Mouse (Mus musculus) forebrain, embryonic 16.5 days (tissue): ENCODE measurements around the gene Tmtc2. TPM values are rescaled to one million over a fixed set of nuclear protein-coding genes. Genes with fewer than 3 reads are reported as not detected.
A peak's percentile ranks its signal among the peaks of the same experiment; 100 is the strongest.

Experiments used
- ATAC-seq: fragments of 200-750 bp; cut with Nextera tagmentation; 2 replicates; pipeline ENCODE4 v1.8.0; 2017; ENCODE audit warnings: mild to moderate bottlenecking, moderate library complexity
- H3K27ac ChIP-seq: fragments of 300-500 bp; sonication (generic); 2 replicates; pipeline ENCODE4 v1.5.1; 2014; ENCODE audit warnings: low read length, control low read depth
- H3K27me3 ChIP-seq: fragments of 300-500 bp; sonication (generic); replicated peaks from 2 replicates; pipeline ENCODE4 v1.6.1; 2014; ENCODE audit warnings: low read length; ENCODE audit not compliant: control insufficient read depth, insufficient read depth
- H3K36me3 ChIP-seq: fragments of 300-500 bp; sonication (generic); 2 replicates; pipeline ENCODE4 v1.6.1; 2014; ENCODE audit not compliant: control insufficient read depth, insufficient read depth
- H3K4me1 ChIP-seq: fragments of 300-500 bp; sonication (generic); replicated peaks from 2 replicates; pipeline ENCODE4 v1.6.1; 2014; ENCODE audit warnings: low read length; ENCODE audit not compliant: control insufficient read depth, insufficient read depth
- H3K4me2 ChIP-seq: fragments of 300-500 bp; sonication (generic); 2 replicates; pipeline ENCODE4 v1.6.1; 2014; ENCODE audit warnings: mild to moderate bottlenecking, low read length, control low read depth
- H3K4me3 ChIP-seq: fragments of 300-500 bp; sonication (generic); replicated peaks from 2 replicates; pipeline ENCODE4 v1.5.1; 2014; ENCODE audit warnings: mild to moderate bottlenecking, low read length, control low read depth
- H3K9ac ChIP-seq: fragments of 300-500 bp; sonication (generic); replicated peaks from 2 replicates; pipeline ENCODE4 v1.6.1; 2014; ENCODE audit warnings: low read depth, low read length, control low read depth
- H3K9me3 ChIP-seq: fragments of 300-500 bp; sonication (generic); 2 replicates; pipeline ENCODE4 v1.6.1; 2016; ENCODE audit warnings: low read length; ENCODE audit not compliant: control insufficient read depth
- WGBS: fragments of 180-500 bp; shearing (Covaris S2); extraction: QIAGEN DNeasy Blood & Tissue Kit; methylation state at CpG from one replicate; pipeline ENCODE4 v1.1.7; 2014; 5-methylcytosine and 5-hydroxymethylcytosine counted together
- polyA plus RNA-seq: library from polyadenylated mRNA; unstranded; fragments of >200 nt; fragmentation: Nextera tagmentation; extraction: Ambion mirVana; gene quantifications from 2 replicates; pipeline ENCODE4 v1.2.1, GENCODE M21; 2015

Gene Tmtc2
- polyA plus RNA-seq, 1 experiment from 2014 or later = 7.2 TPM

- H3K4me2 ChIP-seq = peak overlapping the region; percentile 94
- peak; percentile 70 for ATAC-seq
- no peaks in the 10 kb centered on the region for H3K27me3 ChIP-seq
- WGBS = under 1% methylated on average over 44 of the region's 44 CpGs
- H3K9ac ChIP-seq = peak overlapping the region; percentile 86
- peaks cover 27% of the 10 kb centered on the region for H3K4me1 ChIP-seq
- H3K36me3 ChIP-seq = no peaks in the 10 kb centered on the region
- no peaks in the 10 kb centered on the region for H3K9me3 ChIP-seq
- H3K4me3 ChIP-seq = peak overlapping the region; percentile 76
- H3K27ac ChIP-seq = peak overlapping the region; percentile 87
Observed at GRCm38 (mm10) chr10:105574695-105575660, 727 bp upstream of the Tmtc2 start.

- peak; percentile 11 for ATAC-seq
- H3K27ac ChIP-seq = peak overlapping the region; percentile 87
- H3K4me3 ChIP-seq = peak overlapping the region; percentile 76
- no peaks in the 10 kb centered on the region for H3K36me3 ChIP-seq
- no peaks in the 10 kb centered on the region for H3K27me3 ChIP-seq
- H3K9ac ChIP-seq = peak overlapping the region; percentile 86
- H3K4me1 ChIP-seq = peaks cover 25% of the 10 kb centered on the region
- H3K4me2 ChIP-seq = peak overlapping the region; percentile 94
- no peaks in the 10 kb centered on the region for H3K9me3 ChIP-seq
- WGBS = under 1% methylated on average over 36 of the region's 37 CpGs
Observed at GRCm38 (mm10) chr10:105573306-105573907, 844 bp downstream of the Tmtc2 start.

GRCm38 (mm10) chr10:105572829-105573228, 1.4 kb downstream of the Tmtc2 start:
- Histone ChIP-seq H3K4me3 (peak overlapping the region; percentile 76), H3K27me3 (no peaks in the 10 kb centered on the region), H3K4me2 (peak overlapping the region; percentile 94), H3K36me3 (no peaks in the 10 kb centered on the region), H3K9ac (peak overlapping the region; percentile 26; the same call in 1 of the 2 replicates), H3K9me3 (no peaks in the 10 kb centered on the region), H3K27ac (no peak overlapping the region), H3K4me1 (peaks cover 22% of the 10 kb centered on the region)
- 1% methylated on average over 16 of the region's 16 CpGs for WGBS
- no peak for ATAC-seq

- Histone ChIP-seq H3K4me1 (peaks cover 22% of the 10 kb centered on the region), H3K27ac (no peak overlapping the region), H3K4me2 (peak overlapping the region; percentile 94), H3K4me3 (peak overlapping the region; percentile 76), H3K27me3 (no peaks in the 10 kb centered on the region), H3K9me3 (no peaks in the 10 kb centered on the region), H3K9ac (peak overlapping the region; percentile 14; the same call in 1 of the 2 replicates), H3K36me3 (no peaks in the 10 kb centered on the region)
- WGBS = 12% methylated on average over 7 of the region's 7 CpGs
- ATAC-seq = no peak
Observed at GRCm38 (mm10) chr10:105572301-105572700, 1.9 kb downstream of the Tmtc2 start.

GRCm38 (mm10) chr10:105571831-105572230, 2.4 kb downstream of the Tmtc2 start:
- no peaks in the 10 kb centered on the region for H3K36me3 ChIP-seq
- no peak overlapping the region for H3K27ac ChIP-seq
- no peaks in the 10 kb centered on the region for H3K27me3 ChIP-seq
- no peaks in the 10 kb centered on the region for H3K9me3 ChIP-seq
- WGBS = 58% methylated on average over 4 of the region's 4 CpGs
- ATAC-seq = no peak
- peaks cover 22% of the 10 kb centered on the region for H3K4me1 ChIP-seq
- H3K9ac ChIP-seq = no peak overlapping the region
- H3K4me2 ChIP-seq = peak overlapping the region; percentile 94
- H3K4me3 ChIP-seq = peak overlapping the region; percentile 76

GRCm38 (mm10) chr10:105571019-105571418, 3.2 kb downstream of the Tmtc2 start:
- Histone ChIP-seq H3K27me3 (no peaks in the 10 kb centered on the region), H3K36me3 (no peaks in the 10 kb centered on the region), H3K9ac (no peak overlapping the region), H3K27ac (no peak overlapping the region), H3K4me3 (no peak overlapping the region), H3K9me3 (no peaks in the 10 kb centered on the region), H3K4me2 (peak overlapping the region; percentile 2), H3K4me1 (peaks cover 22% of the 10 kb centered on the region)
- ATAC-seq = no peak
- WGBS = 68% methylated on average over 8 of the region's 8 CpGs

GRCm38 (mm10) chr10:105569573-105569972, 4.7 kb downstream of the Tmtc2 start:
- H3K4me1 ChIP-seq = peaks cover 22% of the 10 kb centered on the region
- no peak overlapping the region for H3K4me3 ChIP-seq
- no peaks in the 10 kb centered on the region for H3K9me3 ChIP-seq
- no peaks in the 10 kb centered on the region for H3K27me3 ChIP-seq
- 93% methylated on average over 4 of the region's 4 CpGs for WGBS
- no peak for ATAC-seq
- H3K36me3 ChIP-seq = no peaks in the 10 kb centered on the region
- no peak overlapping the region for H3K27ac ChIP-seq
- H3K4me2 ChIP-seq = no peak overlapping the region
- no peak overlapping the region for H3K9ac ChIP-seq

- no peak overlapping the region for H3K4me3 ChIP-seq
- no peaks in the 10 kb centered on the region for H3K27me3 ChIP-seq
- no peak overlapping the region for H3K9ac ChIP-seq
- no peak for ATAC-seq
- no peaks in the 10 kb centered on the region for H3K36me3 ChIP-seq
- WGBS = 83% methylated on average over 8 of the region's 8 CpGs
- peaks cover 22% of the 10 kb centered on the region for H3K4me1 ChIP-seq
- H3K9me3 ChIP-seq = no peaks in the 10 kb centered on the region
- no peak overlapping the region for H3K27ac ChIP-seq
- H3K4me2 ChIP-seq = no peak overlapping the region
Observed at GRCm38 (mm10) chr10:105567825-105568531, 6.3 kb downstream of the Tmtc2 start.

GRCm38 (mm10) chr10:105561548-105561947, 12.7 kb downstream of the Tmtc2 start:
- H3K27ac ChIP-seq = no peak overlapping the region
- WGBS = 93% methylated on average over 4 of the region's 4 CpGs
- no peaks in the 10 kb centered on the region for H3K36me3 ChIP-seq
- H3K27me3 ChIP-seq = no peaks in the 10 kb centered on the region
- H3K4me2 ChIP-seq = no peak overlapping the region
- H3K4me1 ChIP-seq = peaks cover 2% of the 10 kb centered on the region; the same call in 1 of the 2 replicates
- no peaks in the 10 kb centered on the region for H3K9me3 ChIP-seq
- no peak overlapping the region for H3K9ac ChIP-seq
- no peak overlapping the region for H3K4me3 ChIP-seq
- no peak for ATAC-seq
